Mouse (Mus musculus) lung, postnatal 0 days (tissue): Measurements from ENCODE around the gene Igsf11. TPM values are rescaled to one million over a fixed set of nuclear protein-coding genes. Genes with fewer than 3 reads are reported as not detected.

Experiments used
- ATAC-seq: fragments of 200-750 bp; cut with Nextera tagmentation; 2 replicates; pipeline ENCODE4 v1.8.0; 2017; ENCODE audit warnings: moderate library complexity
- DNase-seq: peaks from one replicate; pipeline ENCODE4 v3.0.0-alpha.2; 2016; ENCODE audit warnings: low spot score
- H3K27ac ChIP-seq: fragments of 300-500 bp; sonication (generic); 2 replicates; pipeline ENCODE4 v1.5.1; 2014; ENCODE audit warnings: antibody characterized with exemption, mild to moderate bottlenecking, low read length, mixed read lengths
- H3K27me3 ChIP-seq: fragments of 300-500 bp; sonication (generic); replicated peaks from 2 replicates; pipeline ENCODE4 v1.6.1; 2014; ENCODE audit warnings: low read length, mixed read lengths; ENCODE audit not compliant: insufficient read depth
- H3K36me3 ChIP-seq: fragments of 300-500 bp; sonication (generic); 2 replicates; pipeline ENCODE4 v1.6.1; 2014; ENCODE audit warnings: low read length, mixed read lengths; ENCODE audit not compliant: insufficient read depth
- H3K4me1 ChIP-seq: fragments of 300-500 bp; sonication (generic); 2 replicates; pipeline ENCODE4 v1.6.1; 2014; ENCODE audit warnings: antibody characterized with exemption, low read depth, low read length, mixed read lengths; ENCODE audit not compliant: insufficient read depth
- H3K4me2 ChIP-seq: fragments of 300-500 bp; sonication (generic); replicated peaks from 2 replicates; pipeline ENCODE4 v1.6.1; 2014; ENCODE audit warnings: low read depth, mild to moderate bottlenecking, low read length, moderate library complexity, mixed read lengths
- H3K4me3 ChIP-seq: fragments of 300-500 bp; sonication (generic); 2 replicates; pipeline ENCODE4 v1.5.1; 2014; ENCODE audit warnings: low read depth, low read length
- H3K9ac ChIP-seq: fragments of 300-500 bp; sonication (generic); replicated peaks from 2 replicates; pipeline ENCODE4 v1.6.1; 2014; ENCODE audit warnings: low read depth, mild to moderate bottlenecking
- H3K9me3 ChIP-seq: fragments of 300-500 bp; sonication (generic); 2 replicates; pipeline ENCODE4 v1.6.1; 2016; ENCODE audit warnings: low read length, mixed read lengths
- CTCF ChIP-seq: IDR thresholded peaks from 2 replicates; pipeline ENCODE4 v1.5.1; 2016; ENCODE audit warnings: antibody characterized with exemption, mild to moderate bottlenecking
- EP300 ChIP-seq: IDR thresholded peaks from 2 replicates; pipeline ENCODE4 v1.6.1; 2016; ENCODE audit warnings: antibody characterized with exemption, mild to moderate bottlenecking, control low read depth
- WGBS: fragments of 180-500 bp; shearing (Covaris S2); extraction: QIAGEN DNeasy Blood & Tissue Kit; methylation state at CpG from one replicate; pipeline ENCODE4 v1.1.7; 2014; 5-methylcytosine and 5-hydroxymethylcytosine counted together
- polyA plus RNA-seq: library from polyadenylated mRNA; unstranded; fragments of >200 nt; fragmentation: Nextera tagmentation; extraction: Ambion mirVana; gene quantifications from 2 replicates; pipeline ENCODE4 v1.2.1, GENCODE M21; 2015

Gene Igsf11
- polyA plus RNA-seq, 1 experiment from 2014 or later: 0.35 TPM

DNA sequence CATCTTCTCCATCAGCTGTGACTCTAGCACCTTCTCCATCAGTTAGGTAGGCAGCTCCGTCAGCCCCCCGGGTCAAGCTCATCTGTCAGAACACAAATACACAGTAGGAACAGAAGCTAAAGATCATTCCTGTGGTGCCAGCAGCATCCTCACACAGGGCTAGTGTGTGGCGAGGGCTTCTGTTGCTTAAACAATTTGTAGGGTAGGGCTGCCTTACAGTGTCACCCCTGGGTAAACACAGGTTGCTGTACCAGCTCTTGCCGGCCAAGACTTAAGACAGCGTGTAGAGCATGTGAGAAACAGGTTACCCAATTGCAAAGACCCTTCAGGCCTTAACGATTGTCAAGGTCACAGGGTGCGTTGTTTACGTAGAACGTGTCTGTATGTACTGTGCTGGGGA is 15.8 kb downstream of the Igsf11 start:
- TF ChIP-seq EP300 (no peak), CTCF (no peak)
- Histone ChIP-seq H3K36me3 (no peaks in the 10 kb centered on the region), H3K27me3 (peaks cover 11% of the 10 kb centered on the region), H3K4me1 (no peaks in the 10 kb centered on the region), H3K4me3 (no peak overlapping the region), H3K27ac (no peak overlapping the region), H3K9ac (no peak overlapping the region), H3K9me3 (no peaks in the 10 kb centered on the region), H3K4me2 (no peak overlapping the region)
- ATAC-seq: no peak
- no peak for DNase-seq
- WGBS: 40% methylated on average over 9 of the region's 9 CpGs

GRCm38 (mm10) chr16:38909506-38909905 is 17.0 kb downstream of the Igsf11 start:
- Histone ChIP-seq H3K9ac (no peak overlapping the region), H3K27ac (no peak overlapping the region), H3K9me3 (no peaks in the 10 kb centered on the region), H3K4me1 (no peaks in the 10 kb centered on the region), H3K4me2 (no peak overlapping the region), H3K27me3 (no peaks in the 10 kb centered on the region; the same call in 1 of the 2 replicates), H3K36me3 (no peaks in the 10 kb centered on the region), H3K4me3 (no peak overlapping the region)
- DNase-seq: no peak
- TF ChIP-seq EP300 (no peak), CTCF (no peak)
- ATAC-seq: no peak
- WGBS: 52% methylated on average over 12 of the region's 12 CpGs

GRCm38 (mm10) chr16:38910088-38910487 is 17.6 kb downstream of the Igsf11 start:
- H3K9ac ChIP-seq: no peak overlapping the region
- no peak overlapping the region for H3K4me3 ChIP-seq
- no peaks in the 10 kb centered on the region for H3K4me1 ChIP-seq
- no peaks in the 10 kb centered on the region for H3K36me3 ChIP-seq
- WGBS: 69% methylated on average over 8 of the region's 8 CpGs
- no peak overlapping the region for H3K4me2 ChIP-seq
- no peak for DNase-seq
- TF ChIP-seq EP300 (no peak), CTCF (no peak)
- no peak overlapping the region for H3K27ac ChIP-seq
- no peak for ATAC-seq
- H3K9me3 ChIP-seq: no peaks in the 10 kb centered on the region
- no peaks in the 10 kb centered on the region; the same call in 1 of the 2 replicates for H3K27me3 ChIP-seq

GRCm38 (mm10) chr16:38915451-38915850 is 23.0 kb downstream of the Igsf11 start:
- no peak overlapping the region for H3K27ac ChIP-seq
- no peaks in the 10 kb centered on the region for H3K36me3 ChIP-seq
- DNase-seq (no peak), ATAC-seq (no peak)
- no peak overlapping the region for H3K4me2 ChIP-seq
- H3K9ac ChIP-seq: no peak overlapping the region
- H3K4me1 ChIP-seq: no peaks in the 10 kb centered on the region
- TF ChIP-seq EP300 (no peak), CTCF (no peak)
- H3K9me3 ChIP-seq: no peaks in the 10 kb centered on the region
- H3K27me3 ChIP-seq: no peaks in the 10 kb centered on the region
- 70% methylated on average over 4 of the region's 4 CpGs for WGBS
- no peak overlapping the region for H3K4me3 ChIP-seq

DNA sequence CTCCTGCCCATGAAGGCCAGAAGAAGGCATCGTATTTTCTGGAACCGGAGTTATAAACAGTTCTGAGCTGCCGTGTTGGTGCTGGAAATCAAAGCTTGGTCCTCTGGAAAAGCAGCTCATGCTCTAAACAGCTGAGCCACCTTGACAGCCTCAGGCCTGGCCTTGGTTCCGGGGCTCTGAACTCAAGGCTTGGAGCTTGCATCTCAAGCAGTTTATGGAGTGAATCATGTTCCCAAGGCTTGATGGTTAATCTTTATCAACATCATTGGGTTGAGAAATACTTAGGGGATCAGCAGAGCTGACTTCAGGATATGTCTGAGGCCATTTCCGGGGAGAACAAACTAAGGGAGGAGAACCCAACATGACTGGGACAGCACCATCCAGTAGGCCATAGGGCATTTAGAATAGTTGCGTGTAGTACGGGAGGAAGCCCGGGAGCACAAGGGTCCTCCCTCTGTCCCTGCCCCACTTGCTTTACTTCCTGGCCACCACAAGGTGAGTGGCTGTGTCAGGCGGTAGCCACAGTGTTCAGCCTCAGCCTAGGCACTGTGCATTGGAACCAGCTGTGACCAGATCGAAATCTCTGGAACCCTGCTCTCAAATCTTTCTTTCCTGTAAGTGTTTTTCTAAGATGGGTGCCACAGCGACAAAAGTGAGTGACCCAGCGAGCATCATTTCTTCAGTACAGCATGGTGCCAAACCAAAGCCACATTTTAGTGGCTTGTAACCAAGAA is 23.7 kb downstream of the Igsf11 start:
- no peak overlapping the region for H3K4me3 ChIP-seq
- no peak for TF ChIP-seq CTCF
- no peak for TF ChIP-seq EP300
- no peak overlapping the region for H3K27ac ChIP-seq
- H3K9ac ChIP-seq: no peak overlapping the region
- ATAC-seq: no peak
- H3K27me3 ChIP-seq: no peaks in the 10 kb centered on the region
- no peaks in the 10 kb centered on the region for H3K36me3 ChIP-seq
- no peaks in the 10 kb centered on the region for H3K4me1 ChIP-seq
- WGBS: 91% methylated on average over 12 of the region's 12 CpGs
- DNase-seq: no peak
- no peak overlapping the region for H3K4me2 ChIP-seq
- H3K9me3 ChIP-seq: no peaks in the 10 kb centered on the region

GRCm38 (mm10) chr16:38916885-38917284 is 24.4 kb downstream of the Igsf11 start:
- Histone ChIP-seq H3K4me2 (no peak overlapping the region), H3K9ac (no peak overlapping the region), H3K27me3 (no peaks in the 10 kb centered on the region), H3K36me3 (no peaks in the 10 kb centered on the region), H3K4me1 (no peaks in the 10 kb centered on the region), H3K9me3 (no peaks in the 10 kb centered on the region), H3K27ac (no peak overlapping the region), H3K4me3 (no peak overlapping the region)
- ATAC-seq: no peak
- DNase-seq: no peak
- TF ChIP-seq EP300: no peak
- TF ChIP-seq CTCF: no peak
- WGBS: 78% methylated on average over 5 of the region's 5 CpGs

GRCm38 (mm10) chr16:38918121-38918520 is 25.6 kb downstream of the Igsf11 start:
- no peak overlapping the region for H3K9ac ChIP-seq
- H3K27ac ChIP-seq: no peak overlapping the region
- H3K4me2 ChIP-seq: no peak overlapping the region
- no peaks in the 10 kb centered on the region for H3K27me3 ChIP-seq
- ATAC-seq: no peak
- DNase-seq: no peak
- no peaks in the 10 kb centered on the region for H3K4me1 ChIP-seq
- H3K36me3 ChIP-seq: no peaks in the 10 kb centered on the region
- no peaks in the 10 kb centered on the region for H3K9me3 ChIP-seq
- no peak overlapping the region for H3K4me3 ChIP-seq
- WGBS: 76% methylated on average over 2 of the region's 2 CpGs
- no peak for TF ChIP-seq CTCF
- no peak for TF ChIP-seq EP300
